Mouse (Mus musculus) midbrain, postnatal 0 days (tissue): ENCODE data around the gene 4930505A04Rik. TPM values are rescaled to one million over a fixed set of nuclear protein-coding genes. Genes with fewer than 3 reads are reported as not detected.

Experiments used
- ATAC-seq: fragments of 200-750 bp; cut with Nextera tagmentation; 2 replicates; pipeline ENCODE4 v1.8.0; 2017; ENCODE audit warnings: moderate number of reproducible peaks, mild to moderate bottlenecking, moderate TSS enrichment, moderate library complexity; ENCODE audit not compliant: low FRiP score
- DNase-seq: peaks from one replicate; pipeline ENCODE4 v3.0.0-alpha.2; 2015; ENCODE audit warnings: low spot score
- H3K27ac ChIP-seq: fragments of 300-500 bp; sonication (generic); 2 replicates; pipeline ENCODE4 v1.5.1; 2014; ENCODE audit warnings: low read depth, mild to moderate bottlenecking, low read length, mixed read lengths
- H3K27me3 ChIP-seq: fragments of 300-500 bp; sonication (generic); 2 replicates; pipeline ENCODE4 v1.6.1; 2014; ENCODE audit warnings: low read length, control low read depth, mixed read lengths; ENCODE audit not compliant: insufficient read depth
- H3K36me3 ChIP-seq: fragments of 300-500 bp; sonication (generic); 2 replicates; pipeline ENCODE4 v1.6.1; 2014; ENCODE audit warnings: low read length, control low read depth, mixed read lengths; ENCODE audit not compliant: insufficient read depth
- H3K4me1 ChIP-seq: fragments of 300-500 bp; sonication (generic); 2 replicates; pipeline ENCODE4 v1.6.1; 2014; ENCODE audit warnings: mild to moderate bottlenecking, control low read depth, antibody characterized with exemption, low read length, mixed read lengths; ENCODE audit not compliant: insufficient read depth
- H3K4me2 ChIP-seq: fragments of 300-500 bp; sonication (generic); 2 replicates; pipeline ENCODE4 v1.6.1; 2014; ENCODE audit warnings: low read depth, mild to moderate bottlenecking, low read length, mixed read lengths; ENCODE audit not compliant: poor library complexity, severe bottlenecking
- H3K4me3 ChIP-seq: fragments of 300-500 bp; sonication (generic); 2 replicates; pipeline ENCODE4 v1.5.1; 2014; ENCODE audit warnings: low read depth, mild to moderate bottlenecking, low read length, moderate library complexity
- H3K9ac ChIP-seq: fragments of 300-500 bp; sonication (generic); replicated peaks from 2 replicates; pipeline ENCODE4 v1.6.1; 2014; ENCODE audit warnings: mild to moderate bottlenecking, low read length, moderate library complexity, mixed read lengths; ENCODE audit not compliant: poor library complexity, severe bottlenecking
- H3K9me3 ChIP-seq: fragments of 300-500 bp; sonication (generic); 2 replicates; pipeline ENCODE4 v1.6.1; 2016; ENCODE audit warnings: low read length, control low read depth
- CTCF ChIP-seq: IDR thresholded peaks from 2 replicates; pipeline ENCODE4 v1.5.1; 2016; ENCODE audit warnings: antibody characterized with exemption, mild to moderate bottlenecking
- polyA plus RNA-seq: library from polyadenylated mRNA; unstranded; fragments of >200 nt; fragmentation: Nextera tagmentation; extraction: Ambion mirVana; gene quantifications from 2 replicates; pipeline ENCODE4 v1.2.1, GENCODE M21; 2015
- total RNA-seq: library from RNA; depleted of rRNA; stranded (reverse); fragments of >200 nt; gene quantifications from 2 replicates; pipeline ENCODE4 v1.2.3, GENCODE M21; 2014; rRNA removed

Gene 4930505A04Rik
- total and polyA plus RNA-seq, 2 experiments from 2014 or later = 0.28 TPM; not detected in 1

- H3K4me2 ChIP-seq = no peak overlapping the region
- no peaks in the 10 kb centered on the region for H3K9me3 ChIP-seq
- ATAC-seq (no peak), DNase-seq (no peak)
- H3K36me3 ChIP-seq = no peaks in the 10 kb centered on the region
- no peak for TF ChIP-seq CTCF
- H3K9ac ChIP-seq = no peak overlapping the region
- no peak overlapping the region for H3K27ac ChIP-seq
- no peak overlapping the region for H3K4me3 ChIP-seq
- H3K27me3 ChIP-seq = no peaks in the 10 kb centered on the region
- no peaks in the 10 kb centered on the region for H3K4me1 ChIP-seq
Observed at GRCm38 (mm10) chr11:30394351-30394750, 77.3 kb downstream of the 4930505A04Rik start.

GRCm38 (mm10) chr11:30383076-30383475, 88.6 kb downstream of the 4930505A04Rik start:
- Histone ChIP-seq H3K36me3 (no peaks in the 10 kb centered on the region), H3K9ac (no peak overlapping the region), H3K27me3 (no peaks in the 10 kb centered on the region), H3K4me2 (no peak overlapping the region), H3K4me3 (no peak overlapping the region), H3K4me1 (no peaks in the 10 kb centered on the region), H3K9me3 (no peaks in the 10 kb centered on the region), H3K27ac (no peak overlapping the region)
- TF ChIP-seq CTCF = no peak
- DNase-seq = no peak
- ATAC-seq = no peak

Other genes with a start within 250 kb of the 4930505A04Rik start
- 294 and 367 TPM in 2 replicates for gene Sptbn1, start 203.7 kb downstream of the 4930505A04Rik start, total RNA-seq
- 170 and 173 TPM in 2 replicates for gene Sptbn1, start 203.7 kb downstream of the 4930505A04Rik start, polyA plus RNA-seq
- 19.5 and 23.0 TPM in 2 replicates for gene Acyp2, start 177.8 kb upstream of the 4930505A04Rik start, total RNA-seq
- 38.0 and 41.6 TPM in 2 replicates for gene Acyp2, start 177.8 kb upstream of the 4930505A04Rik start, polyA plus RNA-seq